Mouse (Mus musculus): Measurements from ENCODE around the gene Slc1a7.

Slc1a7 gene

DNA sequence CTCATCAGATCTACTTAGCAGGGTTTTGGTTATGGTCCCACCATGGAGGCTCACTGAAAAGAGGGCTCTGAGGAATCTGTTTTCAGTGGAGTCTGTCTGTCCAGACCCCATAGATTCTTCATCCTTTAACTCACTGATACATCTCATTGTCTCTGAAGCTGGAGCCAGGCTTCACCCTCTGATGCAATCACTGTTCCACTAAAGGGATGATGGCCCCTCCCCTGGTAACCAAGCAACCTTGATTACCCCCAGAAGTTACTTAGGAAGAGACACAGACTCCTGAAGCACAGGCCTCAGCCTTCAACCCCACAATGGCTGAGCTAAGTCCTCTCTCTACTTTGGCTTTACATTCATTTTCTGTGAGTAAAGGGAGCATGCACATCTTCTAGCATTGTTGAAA, 1.6 kb downstream of the Slc1a7 start:
- no peak for DNase-seq (ENCODE audit: low read depth)

DNA sequence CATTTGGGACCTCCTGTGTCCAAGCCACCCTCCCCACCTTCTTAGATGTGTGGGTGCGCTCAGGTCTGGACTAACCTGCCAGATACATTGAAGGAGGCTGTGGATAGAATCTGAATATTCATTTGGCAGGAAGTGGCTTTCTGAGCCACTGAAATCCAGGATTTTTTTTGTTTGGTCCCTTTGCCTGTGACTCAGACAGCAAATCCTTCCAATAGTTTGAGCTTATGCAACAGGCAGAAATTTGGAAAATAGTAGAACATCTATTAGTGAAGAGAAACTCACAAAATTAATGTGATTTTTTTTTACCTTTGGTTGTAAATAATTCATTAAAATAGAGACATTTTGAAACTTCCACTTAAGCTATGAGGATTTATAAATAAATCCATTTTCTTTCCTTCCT, 3.0 kb downstream of the Slc1a7 start:
- no peak for DNase-seq (ENCODE audit: low read depth)

DNA sequence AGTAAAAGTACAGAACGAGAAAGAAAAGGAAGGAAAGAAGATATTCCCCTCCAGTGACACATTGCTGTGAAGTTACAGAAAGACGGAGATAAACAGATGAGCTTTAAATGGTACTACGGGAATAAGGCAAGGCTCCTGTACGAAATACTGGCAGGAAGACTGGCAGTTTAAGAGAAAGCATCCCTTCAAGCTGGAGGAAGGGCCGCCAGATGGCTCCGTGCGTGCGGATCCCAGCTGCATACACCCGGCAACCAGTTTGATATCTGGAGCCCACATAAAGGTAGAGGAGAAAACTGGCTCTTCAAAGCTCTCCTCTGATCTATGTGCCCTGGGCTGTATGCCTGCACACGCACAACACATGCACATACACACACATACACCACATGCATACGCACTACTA, 6.4 kb downstream of the Slc1a7 start:
- DNase-seq (ENCODE audit: low read depth): no peak

DNA sequence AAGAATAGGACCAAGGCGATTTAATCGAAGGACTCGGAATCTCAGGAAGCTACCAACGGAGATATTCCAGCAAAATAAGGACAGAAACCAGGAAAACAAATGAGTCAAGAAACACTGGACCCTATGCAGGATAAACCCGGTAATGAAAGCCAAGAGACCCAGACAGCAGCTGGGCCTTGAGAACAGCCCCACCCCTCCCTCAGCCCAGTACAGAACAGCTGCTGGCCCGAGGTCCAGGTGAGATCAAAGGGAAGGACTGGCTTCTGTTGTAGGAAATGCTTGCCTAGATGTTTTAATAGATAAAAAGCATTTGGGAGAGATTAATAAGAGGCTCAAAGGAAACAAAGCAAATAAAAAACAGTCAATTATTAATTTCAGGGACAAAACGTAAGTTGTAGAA, 6.9 kb downstream of the Slc1a7 start:
- DNase-seq (ENCODE audit: low read depth): no peak

DNA sequence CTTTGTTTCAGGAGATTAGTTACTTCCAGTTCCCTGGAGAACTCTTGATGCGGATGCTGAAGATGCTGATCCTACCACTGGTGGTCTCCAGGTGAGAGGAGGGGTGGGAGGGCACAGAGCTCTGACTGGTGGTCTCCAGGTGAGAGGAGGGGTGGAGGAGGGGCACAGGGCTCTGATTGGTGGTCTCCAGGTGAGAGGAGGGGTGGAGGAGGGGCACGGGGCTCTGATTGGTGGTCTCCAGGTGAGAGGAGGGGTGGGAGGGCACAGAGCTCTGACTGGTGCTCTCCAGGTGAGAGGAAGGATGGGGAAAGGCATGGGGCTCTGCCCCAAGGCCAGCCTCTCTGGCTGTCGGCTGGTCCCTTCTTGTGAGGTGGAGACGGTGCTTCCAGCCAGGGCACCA, 9.5 kb downstream of the Slc1a7 start:
- no peak for DNase-seq (ENCODE audit: low read depth)

DNA sequence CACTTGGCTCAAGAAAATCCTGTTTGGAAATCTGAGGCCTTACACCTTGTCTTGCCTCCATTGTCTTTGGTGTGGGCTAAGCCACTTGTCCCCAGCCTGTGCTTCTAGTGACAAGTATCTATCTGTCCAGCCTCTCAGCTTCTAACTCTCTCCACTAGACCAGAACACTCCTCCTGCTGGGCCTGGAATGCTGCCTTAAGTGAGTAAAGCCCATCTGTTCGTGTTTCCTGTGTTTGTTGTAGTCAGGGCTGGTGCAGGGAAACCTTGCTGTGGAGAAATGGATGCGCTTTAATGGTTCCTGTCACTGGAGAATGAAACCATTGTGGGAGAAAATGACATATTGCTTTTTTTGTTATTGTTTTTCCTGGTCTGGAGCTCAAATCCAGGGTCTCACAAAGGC, 11.4 kb downstream of the Slc1a7 start:
- DNase-seq (ENCODE audit: low read depth): no peak

DNA sequence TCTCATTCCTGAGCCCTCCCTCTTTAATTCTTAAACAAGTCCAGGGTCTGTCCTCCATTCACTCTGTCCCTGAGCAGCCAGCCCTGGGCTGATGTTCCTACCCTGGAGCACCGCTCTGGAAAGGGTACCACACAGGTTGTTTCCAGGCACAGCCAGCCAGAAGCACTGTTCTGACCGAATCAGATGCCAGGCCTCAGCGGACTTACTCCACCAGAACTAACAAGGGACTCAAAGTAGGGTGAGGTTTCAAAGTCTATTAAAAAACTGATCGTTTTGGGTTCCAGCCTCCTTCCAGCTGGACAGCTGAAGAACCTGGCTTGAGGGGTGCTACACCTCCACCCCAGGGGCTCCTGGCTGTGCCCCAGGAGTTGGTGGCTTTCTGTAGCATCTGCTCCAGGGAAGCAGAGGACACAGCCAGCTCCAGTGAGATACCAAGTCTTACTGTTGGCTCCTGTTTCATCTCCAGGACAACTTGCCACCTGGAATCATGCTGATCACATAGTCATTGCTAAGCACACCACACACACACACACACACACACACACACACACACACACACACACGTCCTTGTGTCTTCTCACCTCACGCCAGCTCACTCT, 12.0 kb downstream of the Slc1a7 start:
- no peak for DNase-seq (ENCODE audit: low read depth)

DNA sequence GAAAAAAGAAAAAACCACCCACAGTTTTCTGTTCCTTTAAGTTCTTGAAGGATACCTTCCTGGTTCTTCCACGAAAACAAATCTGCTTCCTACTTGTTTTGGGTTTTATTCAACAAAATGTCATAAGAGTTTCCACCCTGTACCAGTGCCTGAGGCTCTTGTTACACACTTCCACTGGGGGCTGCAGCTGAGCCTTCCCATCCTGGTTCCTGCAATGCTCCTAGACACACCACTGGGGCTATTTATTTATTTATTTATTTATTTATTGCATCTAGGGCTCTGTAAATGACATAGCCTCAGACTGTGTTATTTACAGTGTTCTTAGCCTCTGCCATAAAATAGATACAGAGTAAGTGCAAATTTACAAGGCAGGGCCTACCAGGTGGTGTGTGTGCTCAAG, 15.6 kb downstream of the Slc1a7 start:
- DNase-seq (ENCODE audit: low read depth): no peak

DNA sequence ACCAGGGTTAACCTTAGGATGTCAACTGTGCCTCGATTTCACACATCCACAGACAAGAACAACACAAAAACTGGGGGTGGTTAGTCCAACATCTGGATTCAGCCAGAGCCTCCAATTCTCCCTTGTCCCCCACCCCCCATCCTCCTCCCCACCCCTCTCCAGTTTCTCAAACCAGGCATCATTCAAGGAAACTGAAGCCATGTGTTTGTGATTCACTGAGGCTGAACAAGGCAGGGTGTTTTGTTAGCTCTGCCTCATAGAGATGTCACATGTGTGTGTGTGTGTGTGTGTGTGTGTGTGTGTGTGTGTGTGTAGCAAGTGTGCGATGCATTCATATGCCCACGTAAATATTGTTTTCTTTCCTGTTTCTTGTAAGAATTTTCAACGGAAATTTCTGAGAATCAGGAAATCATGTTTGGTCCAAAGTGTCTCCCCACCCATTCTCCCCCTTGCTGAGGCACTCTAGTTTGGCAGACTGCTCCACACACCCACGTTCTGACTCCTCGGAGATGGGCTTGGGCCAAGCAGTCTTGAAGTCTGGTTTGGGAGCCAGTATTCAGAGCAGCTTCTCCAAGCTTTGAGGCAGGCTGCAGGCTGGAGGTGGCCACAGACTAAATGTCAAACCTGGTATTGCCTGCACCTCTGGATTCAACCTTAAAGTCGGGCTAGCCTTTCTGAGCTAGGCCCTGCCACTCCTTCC, 16.3 kb downstream of the Slc1a7 start:
- DNase-seq (ENCODE audit: low read depth): no peak

DNA sequence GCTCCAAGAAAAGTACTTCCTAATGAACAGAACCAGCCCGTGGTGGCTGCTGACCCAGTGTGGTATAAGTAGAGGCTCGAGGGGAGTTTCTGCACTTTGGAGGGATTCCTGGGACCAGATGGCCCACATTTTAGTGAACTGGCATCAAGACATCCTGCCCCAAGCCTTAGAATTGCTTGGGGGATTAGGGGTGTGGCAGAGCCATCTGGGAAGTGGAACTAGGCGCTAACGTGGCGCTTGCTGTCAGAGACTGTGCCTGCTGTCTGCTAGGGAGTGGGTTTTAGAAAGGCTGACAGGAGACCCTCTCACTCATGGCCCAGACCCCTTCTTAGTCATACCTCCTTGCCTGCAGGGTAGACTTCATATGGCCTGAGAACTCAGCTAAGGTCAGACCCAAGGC, 17.7 kb downstream of the Slc1a7 start:
- no peak for DNase-seq (ENCODE audit: low read depth)

DNA sequence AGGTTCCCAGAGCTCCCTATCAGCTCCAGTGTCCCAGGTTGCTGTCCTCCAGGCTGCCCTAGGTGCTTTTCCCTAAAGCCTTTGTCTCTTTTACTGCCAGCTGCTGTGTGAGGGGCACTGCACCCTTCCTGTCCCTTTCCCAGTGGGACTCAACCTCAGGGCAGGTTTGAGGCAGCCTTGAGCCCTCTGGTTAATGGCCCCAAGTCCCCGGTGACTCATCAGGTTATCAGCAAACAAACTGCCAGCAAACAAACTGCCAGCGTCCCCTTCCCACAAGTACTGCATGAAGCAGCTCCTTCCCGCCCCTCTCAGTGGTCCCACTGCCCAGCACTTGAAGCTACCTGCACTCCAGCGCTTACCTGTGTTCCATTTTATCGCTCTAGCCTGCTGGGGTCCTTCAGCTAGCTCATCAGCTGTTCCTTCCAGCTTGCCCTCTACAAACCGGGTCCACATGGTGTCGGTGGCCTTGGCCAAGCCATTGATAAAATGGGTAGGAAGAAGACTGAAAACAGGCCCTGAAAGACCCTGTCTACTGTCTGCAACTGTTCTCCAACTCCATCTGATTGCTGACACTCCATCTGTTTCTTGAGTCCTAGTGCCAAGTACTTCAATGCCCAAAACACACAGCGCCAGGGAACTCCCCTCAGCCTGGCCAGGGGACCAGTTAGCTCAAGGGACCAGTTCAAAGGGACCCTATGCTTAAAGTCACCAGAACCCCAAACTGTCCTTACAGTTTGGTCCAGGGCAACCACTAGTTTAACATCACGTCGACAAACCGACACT, 18.4 kb downstream of the Slc1a7 start:
- DNase-seq (ENCODE audit: low read depth): no peak

DNA sequence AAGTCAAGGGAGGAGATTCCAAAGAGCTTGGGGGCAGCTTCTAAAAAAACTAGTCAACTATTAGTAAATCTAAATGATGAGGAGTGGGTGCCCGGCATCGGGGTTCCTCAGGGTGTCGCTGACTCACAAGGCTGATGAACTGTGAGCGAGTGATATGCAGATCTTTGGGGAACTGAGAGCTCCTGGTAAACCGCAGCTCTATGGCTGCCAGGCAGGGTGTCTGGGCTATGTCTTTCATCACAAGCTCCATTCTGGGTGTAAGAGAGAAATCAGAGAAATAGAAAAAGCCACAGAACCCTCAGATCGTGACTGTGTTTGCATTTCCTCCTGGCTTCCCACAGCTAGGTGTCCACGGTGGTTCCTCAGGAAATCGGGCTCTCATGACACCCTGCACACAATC, 20.8 kb downstream of the Slc1a7 start:
- DNase-seq (ENCODE audit: low read depth): peak; percentile 52

DNA sequence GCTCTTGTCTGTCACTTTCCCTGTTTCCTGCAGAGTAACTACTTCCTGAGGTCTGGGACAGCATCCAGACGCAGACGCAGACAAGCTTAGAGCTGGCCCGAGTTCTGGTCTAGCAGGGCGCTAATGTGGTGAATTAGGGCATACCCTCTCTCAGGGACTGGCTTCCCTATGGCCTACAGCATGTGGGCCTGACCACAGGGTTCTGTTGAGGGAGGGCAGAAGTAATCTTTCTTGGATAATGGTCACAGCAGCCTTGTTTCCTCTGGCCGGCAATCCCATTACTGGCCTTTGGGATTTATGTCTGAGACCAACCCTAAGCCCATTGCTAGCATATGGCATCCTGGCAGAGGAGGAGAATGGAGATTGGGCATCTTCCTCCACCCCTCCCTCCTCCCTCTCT, 22.7 kb downstream of the Slc1a7 start:
- no peak for DNase-seq (ENCODE audit: low read depth)

DNA sequence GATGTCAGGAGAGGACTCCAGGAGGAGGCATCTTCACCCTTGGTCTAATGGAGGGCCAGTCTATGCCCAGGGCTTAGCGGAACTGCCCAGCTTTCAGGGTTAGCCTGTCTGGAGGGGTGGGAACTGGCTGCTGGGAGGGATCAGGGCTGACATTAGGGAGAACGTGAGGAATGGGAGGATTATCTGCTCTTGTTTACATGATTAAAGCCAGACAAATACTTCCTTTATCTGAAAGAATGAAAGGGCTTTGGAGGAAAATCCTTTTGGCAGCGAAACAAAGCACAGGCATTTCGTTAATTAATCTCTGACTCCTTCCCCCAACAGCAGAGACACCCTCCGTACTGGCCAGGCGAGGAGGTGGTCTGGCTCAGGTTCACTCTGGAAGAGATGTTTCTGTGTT, 23.7 kb downstream of the Slc1a7 start:
- no peak for DNase-seq (ENCODE audit: low read depth)

DNA sequence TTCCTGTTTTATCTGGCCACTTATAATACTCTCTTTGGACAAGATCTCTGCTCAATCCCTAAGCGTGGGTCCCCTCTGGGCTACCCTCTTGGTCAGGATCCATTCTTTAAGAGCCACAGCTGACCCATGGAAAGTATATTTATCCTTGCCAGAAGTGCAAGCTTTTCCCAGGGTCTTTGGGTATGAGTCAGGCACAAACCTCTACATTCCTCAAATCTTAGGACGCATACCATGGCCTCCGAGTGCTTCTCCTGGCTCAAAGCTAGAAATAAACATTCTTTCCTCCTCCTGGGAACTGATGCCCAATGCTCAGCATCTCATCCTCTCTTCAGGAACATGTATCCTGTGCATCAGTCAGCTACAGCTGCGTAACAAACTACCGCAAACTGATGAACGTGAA, 26.9 kb downstream of the Slc1a7 start:
- DNase-seq (ENCODE audit: low read depth): no peak

DNA sequence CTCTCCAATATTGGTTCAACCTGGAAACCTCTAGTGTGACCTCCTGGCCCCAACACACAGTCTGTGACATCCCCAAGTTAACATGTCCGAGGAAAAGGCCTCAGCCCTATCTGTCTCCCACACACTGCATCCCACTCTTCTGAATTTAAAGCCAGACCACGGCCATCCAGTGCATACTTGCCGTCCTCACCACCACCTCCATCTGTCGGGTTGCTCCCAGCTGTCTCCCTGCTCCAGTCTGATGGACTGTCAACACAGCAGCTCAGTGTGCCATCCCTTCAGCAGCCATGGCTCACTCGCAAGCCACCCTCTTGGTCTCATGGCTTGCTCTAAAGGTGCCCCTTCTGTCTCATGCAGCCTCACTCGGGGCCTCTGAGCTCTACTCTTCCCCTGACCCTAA, 27.6 kb downstream of the Slc1a7 start:
- DNase-seq (ENCODE audit: low read depth): no peak

DNA sequence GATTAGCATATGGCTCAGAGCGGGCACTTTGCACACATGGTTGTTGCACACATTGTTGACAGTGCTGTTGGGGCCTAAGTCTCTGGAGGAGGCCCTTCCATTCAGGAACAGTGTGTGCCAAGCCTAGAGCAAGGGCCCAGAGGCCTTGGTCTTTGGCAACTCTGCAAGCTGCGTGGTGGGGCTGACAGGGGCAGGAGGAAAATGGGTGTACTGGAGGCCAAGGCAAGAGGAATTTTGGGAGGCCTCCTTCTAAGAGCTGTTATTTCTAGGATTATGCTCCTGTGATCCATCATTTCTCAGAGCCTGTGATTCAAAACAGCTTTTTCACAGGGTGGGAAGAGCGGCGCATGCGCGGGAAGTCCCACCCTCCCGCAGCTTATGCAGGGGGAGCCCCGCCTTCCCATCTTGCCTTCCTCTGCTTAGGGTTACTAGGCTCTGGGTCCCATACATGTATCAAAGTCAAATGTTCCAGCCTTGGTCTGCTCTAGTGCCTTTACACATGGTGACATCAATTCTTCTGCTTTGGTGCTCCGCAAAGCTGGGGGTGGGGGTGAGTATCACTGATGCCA, 28.4 kb downstream of the Slc1a7 start:
- no peak for DNase-seq (ENCODE audit: low read depth)

DNA sequence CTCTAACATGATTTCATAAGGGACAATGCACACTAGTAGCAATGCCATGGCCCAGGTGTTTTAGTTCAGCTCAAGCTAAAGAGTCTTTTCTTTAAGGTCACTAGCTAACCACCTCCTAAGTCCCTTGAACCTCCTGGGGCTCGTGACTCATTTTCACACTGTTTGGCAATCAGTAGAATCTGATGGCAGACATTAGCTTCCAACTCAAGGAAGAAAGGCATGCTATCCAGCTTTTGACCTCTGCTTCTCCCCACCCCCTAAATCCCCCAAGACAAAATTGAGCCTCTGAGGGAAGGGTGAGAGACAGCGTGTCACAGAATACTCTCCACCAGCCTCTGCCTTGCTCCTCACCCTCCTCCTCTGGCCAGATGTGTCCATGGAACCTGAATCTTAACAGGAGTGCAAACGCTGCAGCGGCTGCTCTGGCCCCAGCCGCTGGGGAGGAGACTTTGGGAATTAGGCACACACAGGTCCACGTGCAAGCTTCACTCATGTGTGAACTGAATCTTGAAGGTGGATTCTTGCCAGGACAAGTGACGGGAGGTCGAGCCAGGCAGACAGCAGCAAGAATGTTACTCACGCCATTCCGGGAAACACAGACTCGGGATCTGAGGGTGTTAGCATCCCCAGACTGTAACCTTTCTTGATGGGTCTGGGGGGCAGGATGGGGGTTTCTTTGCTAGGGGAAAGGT, 30.7 kb downstream of the Slc1a7 start:
- no peak for DNase-seq (ENCODE audit: low read depth)

DNA sequence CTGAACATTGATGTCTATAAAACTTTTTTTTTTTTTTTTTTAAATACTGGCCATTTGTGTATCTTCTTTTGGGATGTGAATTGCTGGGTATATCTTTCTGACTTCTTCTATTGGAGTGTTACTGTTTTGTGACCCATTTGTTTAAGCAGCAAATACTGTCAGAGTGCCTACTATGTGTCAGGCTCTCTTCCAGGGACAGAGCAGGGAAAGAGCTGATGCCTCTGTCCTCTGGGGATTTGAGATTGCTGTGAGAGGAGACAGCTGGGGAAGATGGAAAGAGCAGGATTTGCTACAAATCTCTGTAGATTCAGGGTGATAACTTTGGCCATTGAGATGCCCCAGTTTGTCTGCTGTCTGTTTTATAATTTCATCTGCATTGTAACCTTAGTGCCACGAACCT, 31.2 kb downstream of the Slc1a7 start:
- DNase-seq (ENCODE audit: low read depth): no peak

DNA sequence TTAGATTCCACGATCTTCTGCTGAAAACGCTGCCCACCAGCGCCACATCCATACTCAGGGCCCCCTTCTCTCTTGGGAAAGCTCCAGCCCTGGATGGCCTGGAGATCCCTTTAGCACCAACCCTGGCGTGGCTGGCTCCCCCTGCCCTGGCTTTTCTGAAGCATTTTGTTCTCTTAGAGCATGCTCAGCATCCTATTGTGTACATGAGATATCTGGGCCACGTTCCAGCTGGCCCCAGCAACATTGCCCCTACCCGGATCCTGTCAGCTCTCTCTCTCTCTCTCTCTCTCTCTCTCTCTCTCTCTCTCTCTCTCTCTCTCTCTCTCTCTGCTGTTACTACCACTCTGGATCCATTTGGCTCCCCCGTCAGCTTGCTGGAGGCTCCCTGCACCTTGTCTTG, 37.2 kb downstream of the Slc1a7 start:
- DNase-seq (ENCODE audit: low read depth): no peak

DNA sequence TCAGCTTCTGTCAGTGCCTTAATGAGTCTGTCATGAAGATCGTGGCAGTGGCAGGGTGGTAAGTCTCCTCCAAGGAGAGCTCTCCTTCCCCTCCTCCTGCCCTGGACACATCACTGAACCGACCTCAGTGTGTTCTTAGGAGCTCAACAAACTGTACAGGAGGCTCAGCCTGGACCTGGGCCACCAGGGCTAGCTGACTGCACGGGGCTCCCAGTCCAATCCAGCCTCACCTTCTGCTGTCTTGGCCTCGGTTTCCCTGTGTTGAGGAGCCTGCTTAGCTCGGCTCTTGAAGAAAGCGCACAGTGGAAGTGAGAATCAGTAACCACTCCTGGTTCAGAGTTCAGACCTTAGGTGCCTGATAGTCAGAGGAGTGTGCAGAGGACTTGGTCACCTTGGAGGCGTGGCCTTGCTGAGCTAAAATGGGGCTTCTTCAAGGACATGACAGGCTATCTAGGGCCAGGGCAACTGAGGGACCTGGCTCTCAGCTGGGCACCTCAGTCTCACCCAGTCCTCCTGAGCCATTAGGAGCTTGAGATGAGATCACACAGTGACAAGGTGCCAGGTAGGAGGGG, 39.5 kb downstream of the Slc1a7 start:
- DNase-seq (ENCODE audit: low read depth): no peak

DNA sequence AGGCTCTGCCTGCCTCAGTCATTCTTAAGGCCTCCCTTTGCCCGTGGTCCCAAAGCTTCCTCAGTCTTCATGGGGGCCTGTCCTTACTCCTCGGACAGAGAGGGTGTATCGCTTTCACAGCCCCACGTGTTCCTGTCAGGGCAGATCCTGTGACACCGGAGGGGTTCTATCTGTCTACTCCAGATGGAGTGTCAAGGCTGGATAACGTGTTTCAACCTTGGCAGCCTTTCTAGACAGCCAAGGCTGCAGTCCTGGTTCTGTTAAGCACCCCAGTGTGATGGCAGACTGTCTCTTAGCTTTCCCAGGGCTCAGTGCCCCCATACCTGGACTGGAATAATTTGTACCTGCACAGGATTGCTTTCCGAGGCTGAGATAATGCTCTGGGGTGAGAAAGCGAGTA, 40.4 kb downstream of the Slc1a7 start:
- DNase-seq (ENCODE audit: low read depth): no peak
